Mouse (Mus musculus) cerebellum, adult 9-10 months (tissue): ENCODE measurements around the gene Flot1.
A peak's percentile ranks its signal among the peaks of the same experiment; 100 is the strongest.
"Not testable (repeated sequence)": the region's sequence is repeated elsewhere in the genome, so short reads cannot be mapped to it uniquely, and the experiment has no call there.

Source experiments
- DNase-seq: peaks from one replicate; pipeline ENCODE4 v3.0.0; 2022

The Flot1 gene

DNA sequence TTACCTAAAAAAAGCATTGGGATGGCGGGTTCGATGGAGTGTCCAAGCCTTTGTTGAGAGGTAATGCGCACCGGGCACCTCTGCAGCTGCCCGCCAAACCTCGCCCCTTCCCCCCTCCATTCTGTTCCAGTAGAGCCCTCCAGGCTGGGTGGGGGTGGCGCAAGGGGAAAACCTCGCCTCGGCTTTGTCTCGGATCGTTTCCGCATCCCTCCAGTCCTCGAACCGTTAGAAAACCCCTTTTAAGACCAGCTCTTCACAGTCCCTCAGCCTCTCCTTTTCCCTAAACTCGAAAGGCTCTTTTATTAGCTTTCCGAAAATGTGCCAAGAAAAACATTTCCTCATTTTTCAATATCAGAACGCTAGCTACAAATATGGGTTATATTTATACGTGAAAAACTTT is 14.5 kb downstream of the Flot1 start:
- DNase-seq, result peak; percentile 71

DNA sequence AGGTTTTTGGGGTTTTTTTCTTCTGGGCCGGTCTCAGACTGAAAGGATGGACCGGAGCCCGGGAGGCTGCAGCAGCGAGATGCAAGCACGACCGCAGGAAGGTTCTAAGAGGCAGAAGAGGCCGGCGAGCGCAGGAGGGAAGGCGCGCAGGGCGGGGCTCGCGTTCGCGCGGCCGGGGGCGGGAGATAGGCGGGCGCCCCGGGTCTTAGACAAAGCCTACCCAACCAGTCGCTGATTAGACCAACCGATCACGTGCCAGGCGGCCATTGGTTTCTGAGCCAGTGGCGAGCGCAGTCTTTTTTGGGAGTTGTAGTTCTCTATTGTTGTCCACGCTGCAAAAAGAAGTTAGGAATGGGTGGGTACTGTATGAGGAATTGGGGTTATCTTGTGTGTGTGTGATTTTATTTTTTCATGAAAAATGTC is 15.1 kb downstream of the Flot1 start, which contains the start of gene Tubb5:
Gene Tubb5, minus strand, starts transcription at position 185 of the 423 bp plus-strand sequence.
- peak; percentile 97 for DNase-seq

DNA sequence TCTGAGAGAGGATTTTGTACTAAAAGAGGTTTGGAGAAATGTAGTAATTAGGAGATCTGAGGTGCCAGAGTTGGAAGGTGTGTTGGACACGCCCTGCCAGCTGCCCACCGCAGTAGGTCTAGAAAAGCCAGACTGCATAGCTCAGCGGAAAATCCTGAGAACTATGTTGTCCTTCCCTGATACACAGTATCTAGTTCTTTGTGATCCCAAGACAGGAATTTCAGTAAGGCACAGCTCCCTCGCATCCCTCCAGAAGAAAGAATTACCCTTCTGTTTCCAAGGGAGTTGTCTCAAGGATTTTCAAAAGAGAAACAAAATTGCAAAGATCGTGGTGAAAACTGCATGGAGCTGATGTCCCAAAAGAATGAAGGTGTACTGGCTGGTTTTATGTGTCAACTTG is 15.5 kb downstream of the Flot1 start:
- no peak for DNase-seq

DNA sequence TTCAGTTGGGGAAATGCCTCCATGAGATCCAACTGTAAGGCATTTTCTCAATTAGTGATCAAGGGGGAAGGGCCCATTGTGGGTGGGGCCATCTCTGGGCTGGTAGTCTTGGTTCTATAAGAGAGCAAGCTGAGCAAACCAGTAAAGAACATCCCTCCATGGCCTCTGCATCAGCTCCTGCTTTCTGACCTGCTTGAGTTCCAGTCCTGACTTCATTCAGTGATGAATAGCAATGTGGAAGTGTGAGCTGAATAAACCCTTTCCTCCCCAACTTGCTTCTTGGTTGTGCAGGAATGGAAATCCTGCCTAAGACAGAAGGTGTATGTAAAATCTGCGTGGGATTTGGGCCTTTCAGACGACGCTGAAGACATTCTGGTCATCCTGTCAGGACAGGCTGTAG is 16.0 kb downstream of the Flot1 start:
- not testable (repeated sequence) for DNase-seq

DNA sequence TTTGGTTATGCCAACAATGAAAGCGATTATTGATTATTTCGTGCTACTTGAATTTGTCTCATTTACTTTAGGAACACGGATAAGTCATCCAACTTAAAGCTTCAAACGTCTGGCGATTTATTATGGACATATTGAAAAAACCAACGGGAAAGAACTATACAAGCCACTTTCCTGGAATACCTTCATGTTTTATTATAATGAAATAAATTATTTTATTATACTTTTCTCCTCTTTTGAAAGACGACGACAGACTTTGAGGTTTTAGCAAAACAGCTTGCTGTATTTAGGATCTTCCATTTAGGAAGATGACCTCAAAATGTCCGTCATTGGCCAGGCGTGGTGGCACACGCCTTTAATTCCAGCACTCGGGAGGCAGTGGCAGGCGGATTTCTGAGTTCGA is 17.5 kb downstream of the Flot1 start:
- DNase-seq, result peak; percentile 70

DNA sequence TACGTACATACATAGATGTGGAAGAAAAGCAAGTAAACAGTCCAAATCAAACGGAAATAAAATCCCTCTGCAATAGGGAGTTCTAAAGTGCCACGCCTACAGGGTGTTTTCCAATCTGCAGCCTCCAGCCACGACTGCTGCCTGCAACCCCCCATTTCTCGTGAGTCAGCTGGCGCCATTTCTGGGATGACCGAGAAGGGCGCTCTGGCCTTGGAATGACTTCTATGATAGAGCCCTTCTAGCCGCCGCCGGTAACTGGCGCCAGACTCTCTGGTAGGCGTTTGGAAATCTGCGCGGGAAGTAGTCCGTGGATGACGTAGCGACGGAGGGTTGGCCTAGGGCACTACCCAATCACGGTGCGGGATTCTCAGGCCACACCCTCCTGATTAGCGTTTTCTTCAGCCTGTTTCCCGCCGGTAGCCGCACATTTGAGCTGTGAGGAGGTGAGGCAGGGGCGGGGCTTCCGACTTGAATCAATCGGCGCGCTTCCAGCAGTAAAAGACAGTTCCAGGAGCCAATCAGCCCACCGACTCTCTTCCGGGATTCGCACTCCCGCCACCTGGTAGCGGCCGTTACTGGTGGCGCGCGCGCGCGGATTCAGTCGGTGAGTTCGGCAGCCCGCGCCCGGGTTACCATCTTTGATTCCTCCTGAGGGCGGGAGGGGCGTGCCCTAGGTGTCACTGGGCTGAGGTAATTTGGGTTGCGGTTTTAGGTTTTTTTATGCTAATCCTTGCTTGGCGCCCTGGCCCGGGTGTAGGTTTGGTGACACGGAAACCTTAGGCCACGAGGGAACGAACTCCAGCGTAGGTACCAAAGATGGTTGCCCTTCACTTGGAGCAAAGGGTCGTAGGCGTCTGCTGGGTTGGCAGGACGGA is 18.3 kb downstream of the Flot1 start, which contains the start of gene Mdc1:
Gene Mdc1, plus strand, starts transcription at position 440 of the 875 bp plus-strand sequence.
- peak; percentile 100 for DNase-seq

DNA sequence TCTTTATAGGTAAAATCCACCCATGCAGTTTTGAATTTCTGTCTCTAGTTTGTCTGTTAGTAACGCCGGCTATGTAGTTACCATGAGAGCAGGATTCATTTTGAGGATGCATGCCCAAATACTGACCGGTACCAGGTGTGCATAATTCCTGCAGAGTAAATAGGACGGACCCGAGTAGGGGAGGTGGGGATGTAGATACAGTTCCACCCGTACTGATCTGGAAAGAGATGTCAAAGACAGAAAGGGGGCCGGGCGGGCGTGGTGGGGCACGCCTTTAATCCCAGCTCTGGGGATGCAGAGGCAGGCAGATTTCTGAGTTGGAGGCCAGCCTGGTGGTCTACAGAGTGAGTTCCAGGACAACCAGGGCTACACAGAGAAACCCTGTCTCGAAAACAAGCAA is 19.0 kb downstream of the Flot1 start:
- no peak for DNase-seq

DNA sequence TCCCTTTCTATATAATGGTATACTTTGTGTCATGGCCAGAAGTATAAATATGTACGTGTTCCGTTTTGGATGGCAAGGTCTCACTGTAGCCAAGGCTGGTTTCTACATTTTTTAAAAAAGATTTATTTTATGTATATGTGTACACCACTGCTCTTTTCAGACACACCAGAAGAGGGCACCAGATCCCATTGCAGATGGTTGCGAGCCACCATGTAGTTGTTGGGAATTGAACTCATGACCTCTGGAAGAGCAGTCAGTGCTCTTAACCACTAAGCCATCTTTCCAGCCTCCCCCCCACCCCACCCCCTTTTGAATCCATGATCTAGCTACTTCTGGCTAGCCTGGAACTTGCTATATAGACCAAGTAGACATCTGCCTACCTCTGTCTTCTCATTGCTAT is 20.5 kb downstream of the Flot1 start:
- DNase-seq, result no peak

DNA sequence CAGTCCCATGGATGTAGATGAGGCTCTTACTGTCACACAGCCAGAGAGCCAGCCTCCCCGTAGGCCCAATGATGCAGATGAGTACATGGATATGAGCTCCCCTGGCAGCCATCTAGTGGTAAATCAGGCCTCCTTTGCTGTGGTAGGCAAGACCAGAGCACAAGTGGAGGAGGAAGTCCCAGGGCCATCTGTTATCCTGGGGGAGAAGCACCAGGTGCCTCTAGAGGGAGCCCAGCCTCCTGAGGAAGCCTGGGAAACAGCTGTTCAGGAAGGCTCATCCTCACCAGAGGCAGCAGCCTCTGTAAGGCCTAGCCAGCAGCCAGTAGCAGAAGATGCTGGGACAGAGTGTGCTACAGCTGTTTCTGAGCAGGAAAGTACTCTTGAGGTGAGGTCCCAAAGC is 25.1 kb downstream of the Flot1 start:
- no peak for DNase-seq

DNA sequence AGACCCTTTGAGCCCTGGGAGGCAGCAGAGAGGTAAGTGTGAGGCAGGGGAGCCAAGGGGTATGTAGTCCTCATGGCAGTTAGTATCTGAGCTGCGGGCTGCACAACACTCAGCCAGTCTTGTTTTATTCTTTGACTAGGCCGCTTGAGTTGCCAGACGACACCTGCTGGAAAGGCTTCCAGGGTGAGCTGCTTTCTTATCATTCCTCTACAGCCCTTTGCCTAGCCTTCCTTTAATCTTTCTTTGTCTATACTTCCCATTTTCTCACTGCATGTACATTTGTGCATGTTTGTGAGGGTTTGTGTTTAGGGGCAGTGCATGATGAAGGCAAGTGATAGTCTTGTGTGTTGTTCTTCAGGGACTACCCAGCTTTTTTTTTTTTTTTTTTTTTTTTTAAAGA is 27.9 kb downstream of the Flot1 start:
- no peak for DNase-seq

DNA sequence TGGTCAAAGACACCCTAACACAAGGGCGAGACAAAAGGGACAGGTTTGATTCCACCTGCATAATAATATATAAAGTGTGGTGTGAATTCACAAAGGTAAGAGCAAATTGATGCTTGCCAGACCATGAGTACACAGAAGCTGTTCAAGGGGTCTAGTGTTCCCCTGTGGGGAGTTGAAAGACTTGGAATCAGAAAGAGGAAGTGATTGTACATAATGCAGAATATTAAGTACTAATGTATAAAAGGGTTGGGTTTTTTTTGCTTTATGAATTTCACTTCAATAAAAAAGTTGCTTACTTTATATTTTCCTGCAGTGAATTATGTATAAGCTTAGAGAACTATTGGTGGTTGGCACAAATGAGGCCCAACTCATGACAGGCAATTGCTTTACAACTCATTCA is 36.3 kb downstream of the Flot1 start:
- peak; percentile 21 for DNase-seq

DNA sequence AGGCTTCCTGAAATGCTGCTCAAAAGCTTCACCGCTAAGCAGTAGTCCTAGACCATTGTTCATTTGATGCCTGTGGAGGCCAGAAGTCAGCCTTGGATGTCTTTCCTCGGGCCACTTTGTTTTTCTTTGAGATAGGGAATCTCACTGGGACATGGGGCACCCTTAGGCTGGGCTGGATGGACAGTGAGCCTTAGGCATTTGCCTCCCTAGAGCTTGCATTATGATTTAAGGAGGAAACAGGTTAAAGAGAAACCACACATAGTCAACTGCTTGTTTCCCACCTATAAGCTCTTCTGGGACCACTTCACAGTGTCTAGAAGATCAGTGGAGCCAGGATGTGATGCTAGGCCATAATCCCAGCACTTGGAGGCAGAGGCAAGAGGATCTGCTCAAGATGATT is 36.8 kb downstream of the Flot1 start:
- DNase-seq, result peak; percentile 33

DNA sequence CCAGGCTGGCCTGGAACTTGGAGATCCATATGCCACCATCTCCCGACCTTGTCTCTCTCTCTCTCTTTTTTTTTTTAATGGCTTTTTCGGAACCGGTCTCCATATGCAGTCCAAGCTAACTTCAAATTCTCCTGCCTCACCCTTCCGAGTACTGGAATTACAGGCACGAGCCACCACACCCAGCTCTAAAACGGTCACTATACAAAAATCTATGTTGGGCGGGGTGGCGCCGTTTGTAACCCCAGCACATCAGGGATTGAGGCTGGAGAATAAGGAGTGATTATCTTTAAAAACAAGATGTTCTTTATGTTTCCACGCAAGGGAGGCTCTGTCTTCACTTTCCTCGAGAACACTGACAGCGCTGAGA is 37.8 kb downstream of the Flot1 start:
- DNase-seq, result no peak

DNA sequence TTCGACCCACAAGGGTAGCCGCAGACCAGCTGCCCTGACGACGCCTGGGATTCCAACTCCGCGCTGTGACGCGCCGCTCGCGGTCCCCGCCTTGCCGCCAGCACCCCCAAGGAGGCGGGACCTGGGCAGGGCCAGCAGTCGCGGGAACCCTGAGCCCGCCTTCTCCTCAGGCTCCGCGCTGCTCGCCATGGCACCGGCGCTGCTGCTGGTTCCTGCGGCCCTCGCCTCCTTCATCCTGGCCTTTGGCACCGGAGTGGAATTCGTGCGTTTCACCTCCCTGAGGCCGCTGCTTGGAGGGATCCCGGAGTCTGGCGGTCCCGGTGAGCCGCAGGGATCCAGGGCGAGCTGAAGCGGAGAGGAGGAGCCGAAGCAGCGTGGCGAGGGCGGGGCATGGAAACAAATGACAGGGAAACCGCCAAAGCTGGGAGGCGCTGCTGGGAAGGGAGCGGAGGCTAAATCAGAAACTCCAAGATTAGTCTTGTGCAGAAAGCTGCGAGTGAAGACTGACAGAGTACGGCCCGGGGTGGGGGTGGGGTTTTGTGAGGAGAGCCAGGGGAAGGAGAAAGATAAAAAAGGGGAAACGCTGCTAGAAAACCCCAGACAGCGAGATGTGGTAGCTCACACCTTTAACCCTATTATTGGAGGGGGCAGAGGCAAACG is 38.3 kb downstream of the Flot1 start, which contains the start of gene Nrm:
Gene Nrm, plus strand, starts transcription at position 121 of the 660 bp plus-strand sequence.
- DNase-seq, result peak; percentile 87

DNA sequence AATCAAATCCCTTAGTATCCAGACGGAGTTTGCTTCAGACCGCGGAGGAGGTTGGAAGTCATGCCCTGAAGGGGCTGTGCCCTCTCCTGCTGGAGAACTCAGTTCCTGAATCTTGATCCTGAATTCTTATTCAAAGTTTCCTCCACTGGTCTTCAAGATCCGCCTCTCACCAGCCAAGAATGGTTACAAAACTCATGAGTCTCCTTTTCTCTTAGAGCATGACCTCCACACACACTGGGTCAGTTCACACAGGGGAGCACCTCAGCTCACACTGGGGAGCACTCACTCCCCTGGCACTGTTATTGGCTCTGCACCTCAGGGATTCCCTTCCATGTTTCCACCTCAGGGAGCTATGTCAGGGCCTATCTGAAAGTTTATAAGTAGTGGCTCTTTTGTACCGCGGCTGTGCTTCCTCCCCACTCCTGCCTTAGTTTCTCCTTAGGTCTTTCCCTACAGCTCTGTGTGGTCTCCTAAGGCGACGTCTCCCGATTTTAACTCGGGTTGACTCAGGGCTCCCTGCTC is 41.9 kb downstream of the Flot1 start:
- DNase-seq, result no peak

DNA sequence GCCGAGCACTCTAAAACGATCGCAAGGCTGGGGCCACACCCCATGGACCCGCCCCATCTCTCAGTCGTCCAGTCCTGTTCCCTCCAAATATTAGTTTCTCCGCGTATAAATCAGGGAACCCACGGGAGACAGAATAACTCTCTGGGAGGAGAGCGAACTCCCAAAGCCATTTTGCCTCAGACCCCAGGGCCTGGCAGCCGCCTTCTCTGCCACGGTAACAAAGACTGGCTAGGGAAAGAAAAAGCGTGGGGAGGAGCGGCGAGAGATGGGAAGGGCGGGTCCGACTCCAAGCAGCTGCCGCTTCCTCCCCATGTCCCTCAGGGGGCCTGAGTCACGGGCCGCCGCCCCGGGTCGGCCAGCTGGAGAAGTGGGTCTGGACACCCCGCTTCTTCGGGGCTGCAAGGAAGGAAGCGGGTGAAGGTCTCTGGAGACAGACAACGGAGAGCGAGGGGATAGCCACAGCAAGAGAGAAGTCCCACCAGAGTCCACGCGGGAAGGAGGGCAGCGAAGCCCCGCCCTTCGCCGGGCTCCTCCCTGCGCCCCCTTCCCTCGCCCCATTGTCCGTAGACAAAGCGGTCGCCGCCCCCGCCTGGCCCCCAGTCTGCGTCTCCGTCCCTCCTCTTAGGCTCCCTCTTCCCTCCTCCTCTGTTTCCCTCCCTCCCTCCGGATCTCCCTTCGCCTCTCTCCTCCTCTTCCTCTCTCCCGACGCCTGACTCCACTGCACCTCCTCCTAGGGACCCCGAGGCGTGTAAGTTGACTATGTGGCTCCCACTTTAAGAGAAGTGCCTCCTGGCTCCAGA is 42.7 kb downstream of the Flot1 start, which contains the start of gene Ppp1r18:
Gene Ppp1r18, plus strand, starts transcription at position 113 of the 800 bp plus-strand sequence.
- DNase-seq, result no peak

DNA sequence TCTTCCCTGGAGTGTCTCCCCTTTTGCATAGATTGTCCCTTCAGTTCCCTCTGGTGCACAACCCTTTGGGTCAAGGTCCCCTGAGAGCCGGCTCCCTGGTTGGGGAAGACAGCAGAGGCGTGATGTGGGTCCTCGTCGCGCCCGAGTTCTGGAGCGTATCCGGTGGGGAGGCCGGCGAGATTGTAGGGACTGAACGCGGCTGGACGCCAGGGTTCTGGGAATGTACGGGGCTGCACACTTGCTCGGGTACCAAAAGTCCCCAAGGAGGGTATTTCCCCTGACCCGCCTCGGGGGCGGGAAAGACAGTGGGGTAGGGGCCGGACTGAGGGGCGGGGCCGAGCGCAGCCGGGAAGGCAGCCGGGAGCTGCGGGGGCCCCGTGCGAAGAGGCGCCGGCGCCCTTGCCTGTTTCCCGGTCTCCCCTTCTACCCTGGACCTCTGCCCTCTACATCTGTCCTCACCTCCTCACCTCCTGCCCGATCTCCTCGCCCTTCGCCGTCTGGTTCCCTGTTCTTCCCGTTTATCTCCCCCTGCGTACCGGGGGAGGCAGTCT is 43.3 kb downstream of the Flot1 start:
- DNase-seq, result no peak

DNA sequence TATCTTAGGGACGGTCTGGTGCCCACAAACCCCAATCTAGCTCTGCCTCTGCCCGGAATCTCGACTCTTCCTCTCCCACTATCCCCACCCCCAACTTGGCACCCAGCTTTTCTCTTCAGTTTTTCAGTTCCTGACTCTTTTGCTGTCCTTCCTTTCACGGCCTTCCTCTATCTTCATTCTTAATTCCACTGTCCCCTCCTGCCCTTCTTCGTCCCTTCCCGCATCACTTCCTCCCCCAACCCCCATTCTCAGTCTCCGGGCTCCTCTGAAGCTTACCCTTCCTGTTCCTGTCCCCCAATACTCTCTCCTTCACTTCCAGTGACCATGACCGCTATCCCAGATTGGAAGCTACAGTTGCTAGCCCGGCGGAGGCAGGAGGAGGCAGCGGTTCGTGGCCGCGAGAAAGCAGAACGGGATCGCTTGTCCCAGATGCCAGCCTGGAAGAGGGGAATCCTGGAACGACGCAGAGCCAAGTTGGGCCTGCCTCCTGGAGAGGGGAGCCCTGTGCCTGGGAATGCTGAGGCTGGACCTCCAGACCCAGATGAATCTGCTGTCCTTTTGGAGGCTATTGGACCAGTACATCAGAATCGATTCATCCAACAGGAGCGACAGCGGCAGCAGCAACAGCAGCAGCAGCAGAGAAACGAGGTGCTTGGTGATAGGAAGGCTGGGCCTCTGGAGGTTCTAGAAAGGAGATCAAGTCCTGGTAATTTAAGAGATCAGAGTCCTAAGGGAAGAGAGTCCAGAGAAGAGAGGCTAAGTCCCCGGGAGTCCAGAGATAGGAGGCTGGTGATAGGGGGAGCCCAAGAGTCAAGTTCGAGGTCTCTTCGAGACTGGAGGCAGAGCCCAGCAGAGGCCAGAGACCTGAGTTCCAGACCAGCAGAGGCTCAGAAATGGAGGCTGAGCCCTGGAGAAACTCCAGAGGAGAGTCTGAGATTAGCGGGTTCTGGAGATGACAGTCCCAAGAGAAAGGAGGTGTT is 44.2 kb downstream of the Flot1 start:
- DNase-seq, result no peak

DNA sequence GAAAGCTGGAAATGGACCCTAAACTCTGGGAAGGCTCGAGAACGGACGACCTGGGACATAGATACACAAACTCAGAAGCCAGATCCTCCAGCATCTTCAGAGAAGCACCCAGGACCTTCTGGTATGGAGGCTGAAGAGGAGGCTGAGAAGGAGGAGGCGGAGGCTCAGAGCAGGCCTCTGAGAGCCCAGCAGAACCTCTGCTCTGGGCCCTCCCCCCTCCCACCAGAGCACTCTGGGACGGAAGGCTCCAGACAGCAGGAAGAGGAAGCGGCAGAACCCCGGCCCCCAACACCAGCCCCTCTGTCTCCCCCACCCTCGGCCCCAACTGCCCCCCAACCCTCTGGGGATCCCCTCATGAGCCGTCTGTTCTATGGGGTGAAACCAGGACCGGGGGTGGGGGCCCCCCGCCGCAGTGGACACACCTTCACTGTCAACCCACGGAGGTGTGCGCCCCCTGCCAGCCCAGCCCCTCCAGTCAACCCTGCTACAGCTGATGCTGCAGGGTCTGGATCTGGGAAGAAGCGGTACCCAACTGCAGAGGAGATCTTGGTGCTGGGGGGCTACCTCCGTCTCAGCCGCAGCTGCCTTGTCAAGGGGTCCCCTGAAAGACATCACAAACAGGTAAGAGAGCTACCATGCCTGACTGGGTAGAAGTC is 45.3 kb downstream of the Flot1 start:
- DNase-seq, result no peak

DNA sequence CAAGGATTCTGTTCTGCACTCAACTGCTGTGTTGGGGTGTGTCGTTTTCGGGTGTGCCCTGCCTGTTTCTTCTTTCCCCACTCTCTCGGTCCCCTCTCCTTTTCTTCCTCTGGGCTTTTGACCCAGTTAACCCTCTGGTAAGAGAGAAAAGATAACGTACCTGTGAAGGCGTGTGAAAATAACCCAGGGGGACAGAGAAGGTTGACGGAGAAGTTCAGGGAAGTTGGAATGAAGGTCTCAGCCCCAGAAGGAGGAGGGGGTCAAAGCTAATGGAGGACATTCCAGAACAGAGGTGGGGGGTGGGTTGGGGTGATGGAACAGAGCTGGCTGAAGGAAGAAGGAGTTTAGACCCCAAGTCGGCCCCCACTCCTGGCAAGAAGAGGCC is 45.9 kb downstream of the Flot1 start:
- DNase-seq, result no peak
